Mouse (Mus musculus) ES-Bruce4 (cell line): ENCODE measurements around the gene Chek2. TPM values are rescaled to one million over a fixed set of nuclear protein-coding genes. Genes with fewer than 3 reads are reported as not detected.
"Not testable (repeated sequence)": the region's sequence is repeated elsewhere in the genome, so short reads cannot be mapped to it uniquely, and the experiment has no call there.

ENCODE experiments used
- H3K27ac ChIP-seq: 2 replicates; pipeline ENCODE4 v1.5.1; 2012; ENCODE audit warnings: low read length, inconsistent platforms; ENCODE audit not compliant: insufficient read depth
- H3K27me3 ChIP-seq: 2 replicates; pipeline ENCODE4 v1.6.1; 2012; ENCODE audit warnings: mild to moderate bottlenecking, low read length, inconsistent platforms; ENCODE audit not compliant: control insufficient read depth, poor library complexity, insufficient read depth, severe bottlenecking
- H3K36me3 ChIP-seq: 2 replicates; pipeline ENCODE4 v1.6.1; 2012; ENCODE audit warnings: inconsistent platforms, mild to moderate bottlenecking, low read length, moderate library complexity; ENCODE audit not compliant: control insufficient read depth, poor library complexity, insufficient read depth, severe bottlenecking
- H3K4me1 ChIP-seq: one replicate; pipeline ENCODE4 v1.8.1; 2011; ENCODE audit warnings: low read length; ENCODE audit not compliant: control insufficient read depth, insufficient read depth
- H3K4me3 ChIP-seq: 2 replicates; pipeline ENCODE4 v1.5.1; 2011; ENCODE audit warnings: low read depth, mild to moderate bottlenecking, low read length
- H3K9ac ChIP-seq: 2 replicates; pipeline ENCODE4 v1.6.1; 2012; ENCODE audit warnings: low read depth, mild to moderate bottlenecking, inconsistent platforms; ENCODE audit not compliant: poor library complexity, severe bottlenecking
- H3K9me3 ChIP-seq: replicated peaks from 2 replicates; pipeline ENCODE4 v1.6.1; 2012; ENCODE audit warnings: mild to moderate bottlenecking, low read length, inconsistent platforms; ENCODE audit not compliant: control insufficient read depth, poor library complexity, insufficient read depth, severe bottlenecking
- CTCF ChIP-seq: IDR thresholded peaks from one replicate; pipeline ENCODE4 v1.8.1; 2011; ENCODE audit warnings: low read depth, low read length
- EP300 ChIP-seq: IDR thresholded peaks from 2 replicates; pipeline ENCODE4 v1.6.1; 2011; ENCODE audit warnings: low read depth, low read length; ENCODE audit not compliant: insufficient read depth
- POLR2A ChIP-seq: IDR thresholded peaks from one replicate; pipeline ENCODE4 v1.8.1; 2011; ENCODE audit warnings: low read length; ENCODE audit not compliant: insufficient read depth
- polyA plus RNA-seq: library from polyadenylated mRNA; stranded (reverse); fragments of >200 nt; gene quantifications from 2 replicates; pipeline ENCODE4 v1.2.4, GENCODE M21; 2011; ENCODE audit warnings: low read depth; ENCODE audit not compliant: missing spikeins, insufficient read depth, insufficient read length

The Chek2 gene
- polyA plus RNA-seq, 1 experiment, result 107 TPM

DNA sequence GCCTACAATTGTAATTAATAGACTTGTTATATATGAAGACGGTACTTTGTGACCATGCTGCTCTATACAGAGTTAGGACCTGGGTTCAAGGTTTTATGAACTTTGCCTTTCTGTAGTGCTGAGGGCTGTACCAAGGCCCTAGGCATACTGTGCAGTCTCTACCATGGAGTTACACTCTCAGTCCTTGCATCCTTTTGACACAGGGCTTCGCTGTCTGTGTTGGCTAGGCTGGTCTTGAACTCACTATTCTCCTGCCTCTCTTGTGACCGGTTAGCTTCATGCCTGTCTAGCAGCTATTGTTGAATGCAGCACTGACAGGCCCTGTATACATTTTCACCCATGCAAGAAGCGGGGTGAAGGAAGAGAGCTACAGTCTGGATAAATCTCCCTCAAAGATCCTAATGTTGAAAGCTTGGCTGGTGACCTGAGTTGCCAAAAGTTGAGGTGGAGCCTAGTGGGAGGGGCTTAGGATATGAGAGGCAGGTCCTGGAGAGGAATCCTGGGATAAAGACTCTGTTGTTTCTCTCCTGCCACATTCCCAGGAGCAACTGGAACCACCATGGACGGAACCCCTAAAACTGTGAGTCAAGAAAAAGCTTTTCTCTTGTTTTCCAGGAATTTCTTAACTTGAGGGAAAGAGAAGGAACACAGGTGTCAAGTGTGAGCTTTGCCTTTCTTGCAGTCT, 8.6 kb upstream of the Chek2 start:
- H3K36me3 ChIP-seq, result no peaks in the 10 kb centered on the region
- no peak overlapping the region for H3K4me3 ChIP-seq
- H3K9ac ChIP-seq, result no peak overlapping the region
- H3K27me3 ChIP-seq, result no peaks in the 10 kb centered on the region
- H3K9me3 ChIP-seq, result no peaks in the 10 kb centered on the region
- TF ChIP-seq EP300 (no peak), POLR2A (no peak), CTCF (no peak)
- no peak overlapping the region for H3K27ac ChIP-seq
- H3K4me1 ChIP-seq, result no peaks in the 10 kb centered on the region

- no peak overlapping the region for H3K4me3 ChIP-seq
- H3K4me1 ChIP-seq, result peaks cover 1% of the 10 kb centered on the region
- TF ChIP-seq EP300 (no peak), POLR2A (no peak), CTCF (peak; percentile 62)
- H3K27ac ChIP-seq, result no peak overlapping the region
- H3K9me3 ChIP-seq, result no peaks in the 10 kb centered on the region
- H3K27me3 ChIP-seq, result no peaks in the 10 kb centered on the region
- no peaks in the 10 kb centered on the region for H3K36me3 ChIP-seq
- H3K9ac ChIP-seq, result no peak overlapping the region
Measured at GRCm38 (mm10) chr5:110835959-110836358, 3.8 kb upstream of the Chek2 start.

DNA sequence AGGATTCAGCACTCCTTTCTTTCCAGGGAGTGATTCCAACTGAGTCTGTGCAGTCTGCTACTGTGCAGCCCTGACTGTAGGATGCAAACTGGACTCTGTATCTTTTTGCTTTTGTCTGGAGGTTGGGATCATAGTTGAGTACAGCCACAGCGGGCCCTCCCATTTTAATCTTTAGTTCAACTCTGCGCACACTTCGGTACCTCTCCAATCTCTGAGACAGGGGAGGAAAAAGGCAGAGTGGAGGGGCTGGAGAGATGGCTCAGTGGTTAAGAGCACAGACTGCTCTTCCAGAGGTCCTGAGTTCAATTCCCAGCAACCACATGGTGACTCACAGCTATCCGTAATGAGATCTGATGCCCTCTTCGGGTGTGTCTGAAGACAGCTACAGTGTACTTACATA, 1.8 kb upstream of the Chek2 start:
- H3K9me3 ChIP-seq, H3K4me3 ChIP-seq, H3K4me1 ChIP-seq, H3K9ac ChIP-seq, H3K27me3 ChIP-seq, H3K27ac ChIP-seq: not testable (repeated sequence)
- peaks cover 17% of the 10 kb centered on the region for H3K36me3 ChIP-seq

GRCm38 (mm10) chr5:110839038-110839677, 621 bp upstream of the Chek2 start:
- Histone ChIP-seq H3K9me3 (no peaks in the 10 kb centered on the region), H3K27ac (peak overlapping the region; percentile 14; the same call in 1 of the 2 replicates), H3K9ac (peak overlapping the region; percentile 73), H3K4me3 (peak overlapping the region; percentile 93), H3K36me3 (peaks cover 24% of the 10 kb centered on the region), H3K4me1 (peaks cover 1% of the 10 kb centered on the region), H3K27me3 (no peaks in the 10 kb centered on the region)
- no peak for TF ChIP-seq EP300
- TF ChIP-seq POLR2A, result no peak
- TF ChIP-seq CTCF, result no peak

GRCm38 (mm10) chr5:110840465-110840864, 686 bp downstream of the Chek2 start:
- Histone ChIP-seq H3K27ac (peak overlapping the region; percentile 79), H3K27me3 (no peaks in the 10 kb centered on the region), H3K4me3 (peak overlapping the region; percentile 98), H3K9me3 (no peaks in the 10 kb centered on the region), H3K36me3 (peaks cover 32% of the 10 kb centered on the region), H3K9ac (peak overlapping the region; percentile 82), H3K4me1 (peaks cover 1% of the 10 kb centered on the region)
- TF ChIP-seq CTCF, result no peak
- TF ChIP-seq POLR2A, result no peak
- TF ChIP-seq EP300, result no peak
